Mouse (Mus musculus) thymus, adult 2 months (tissue): ENCODE data around the gene Cox16. TPM values are rescaled to one million over a fixed set of nuclear protein-coding genes. Genes with fewer than 3 reads are reported as not detected.
"Not testable (repeated sequence)": the region's sequence is repeated elsewhere in the genome, so short reads cannot be mapped to it uniquely, and the experiment has no call there.

Experiments used
- DNase-seq: peaks from one replicate; pipeline ENCODE4 v3.0.0; 2021
- H3K27ac ChIP-seq: fragments of 200-500 bp; 2 replicates; pipeline ENCODE4 v1.5.1; 2012; ENCODE audit warnings: low read length, control low read depth; ENCODE audit not compliant: control insufficient read depth, insufficient read depth
- H3K27me3 ChIP-seq: fragments of 200-500 bp; 2 replicates; pipeline ENCODE4 v1.6.1; 2012; ENCODE audit warnings: mild to moderate bottlenecking, low read length, moderate library complexity, mixed read lengths; ENCODE audit not compliant: control insufficient read depth, insufficient read depth
- H3K36me3 ChIP-seq: fragments of 200-500 bp; 2 replicates; pipeline ENCODE4 v1.6.1; 2012; ENCODE audit warnings: mild to moderate bottlenecking, low read length, moderate library complexity; ENCODE audit not compliant: control insufficient read depth, insufficient read depth
- H3K4me1 ChIP-seq: fragments of 200-500 bp; replicated peaks from 2 replicates; pipeline ENCODE4 v1.6.1; 2012; ENCODE audit warnings: low read length; ENCODE audit not compliant: control insufficient read depth, insufficient read depth
- H3K4me3 ChIP-seq: fragments of 200-500 bp; 2 replicates; pipeline ENCODE4 v1.5.1; 2012; ENCODE audit warnings: mild to moderate bottlenecking, low read length, control low read depth, moderate library complexity; ENCODE audit not compliant: control insufficient read depth, insufficient read depth
- CTCF ChIP-seq: fragments of 200-500 bp; IDR thresholded peaks from 2 replicates; pipeline ENCODE4 v1.5.1; 2012; ENCODE audit warnings: mild to moderate bottlenecking, control low read depth, low read length, moderate library complexity, borderline replicate concordance; ENCODE audit not compliant: control insufficient read depth, poor library complexity, insufficient read depth; ENCODE audit errors: extremely low read depth
- POLR2A ChIP-seq: fragments of 200-500 bp; IDR thresholded peaks from 2 replicates; pipeline ENCODE4 v1.6.1; 2012; ENCODE audit warnings: mild to moderate bottlenecking, low read length, control low read depth, moderate library complexity; ENCODE audit not compliant: control insufficient read depth, poor library complexity, insufficient read depth; ENCODE audit errors: extremely low read depth
- WGBS: fragments of 180-500 bp; shearing (Covaris S2); methylation state at CpG from one replicate; pipeline ENCODE4 v1.1.7; 2018; 5-methylcytosine and 5-hydroxymethylcytosine counted together
- polyA plus RNA-seq: library from polyadenylated mRNA; depleted of rRNA; stranded (reverse); fragments of >200 nt; gene quantifications from 2 replicates; pipeline ENCODE4 v1.2.3, GENCODE M21; 2012; rRNA removed

Cox16 gene
- 85.9 and 106 TPM in 2 replicates for polyA plus RNA-seq

- WGBS, result under 1% methylated on average over 31 of the region's 31 CpGs
- H3K4me3 ChIP-seq, result peak within 1 kb of the TSS; percentile 93
- TF ChIP-seq CTCF (no peak), POLR2A (peak; percentile 48; the same call in 1 of the 2 replicates)
Measured at GRCm38 (mm10) chr12:81484727-81485191, at the start of gene Cox16. TSS of gene Cox16 (minus strand) at chr12:81485127.

DNA sequence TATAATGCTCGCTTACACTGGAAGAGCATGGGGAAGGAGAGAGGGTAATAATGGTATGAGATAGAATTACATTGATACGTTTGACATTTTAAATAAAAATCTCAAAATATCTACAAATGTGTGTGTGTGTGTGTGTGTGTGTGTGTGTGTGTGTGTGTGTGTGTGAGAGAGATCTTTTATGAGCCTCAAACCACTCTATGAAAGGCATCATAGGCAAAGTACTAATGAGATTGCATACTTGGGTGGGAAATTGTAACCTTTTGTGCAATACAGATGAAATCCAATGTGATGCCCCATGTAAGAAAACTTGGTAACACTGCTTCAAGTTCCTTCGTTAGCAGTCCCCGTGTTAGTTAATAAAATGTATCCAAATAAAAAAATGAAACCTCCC, 48.1 kb upstream of the Cox16 start:
- Histone ChIP-seq H3K36me3 (no peaks in the 10 kb centered on the region), H3K27me3 (no peaks in the 10 kb centered on the region), H3K4me3 (peak overlapping the region; percentile 100), H3K4me1 (peaks cover 2% of the 10 kb centered on the region; the same call in 1 of the 2 replicates), H3K27ac (peak overlapping the region; percentile 46)
- TF ChIP-seq CTCF (no peak), POLR2A (no peak)
- DNase-seq, result no peak
- WGBS, result 42% methylated on average over 4 of the region's 4 CpGs

More at GRCm38 (mm10) chr12:81484727-81485191, at the start of gene Cox16:
- H3K4me1 ChIP-seq, result no peaks in the 10 kb centered on the region
- peak within 1 kb of the TSS; percentile 89 for H3K27ac ChIP-seq
- DNase-seq, result peak; percentile 89
- no peaks in the 10 kb centered on the region for H3K36me3 ChIP-seq
- H3K27me3 ChIP-seq, result no peaks in the 10 kb centered on the region

- TF ChIP-seq CTCF, result no peak
- peak; percentile 56 for TF ChIP-seq POLR2A
- Histone ChIP-seq H3K4me1 (peaks cover 2% of the 10 kb centered on the region; the same call in 1 of the 2 replicates), H3K27me3 (no peaks in the 10 kb centered on the region), H3K4me3 (peak within 1 kb of the TSS; percentile 100), H3K36me3 (no peaks in the 10 kb centered on the region), H3K27ac (peak within 1 kb of the TSS; percentile 68)
- WGBS, result under 1% methylated on average over 46 of the region's 46 CpGs
- DNase-seq, result peak; percentile 86
Measured at GRCm38 (mm10) chr12:81532316-81533028, 47.5 kb upstream of the Cox16 start, which contains the start of the genes Gm20498 and Synj2bp. TSS of gene Gm20498 (minus strand) at chr12:81532905. TSS of gene Synj2bp (minus strand) at chr12:81532911.

- H3K36me3 ChIP-seq, DNase-seq, H3K4me3 ChIP-seq, H3K4me1 ChIP-seq, H3K27me3 ChIP-seq, H3K27ac ChIP-seq: not testable (repeated sequence)
- WGBS, result 88% methylated on average over 7 of the region's 8 CpGs
Measured at GRCm38 (mm10) chr12:81530587-81530986, 45.7 kb upstream of the Cox16 start.

DNA sequence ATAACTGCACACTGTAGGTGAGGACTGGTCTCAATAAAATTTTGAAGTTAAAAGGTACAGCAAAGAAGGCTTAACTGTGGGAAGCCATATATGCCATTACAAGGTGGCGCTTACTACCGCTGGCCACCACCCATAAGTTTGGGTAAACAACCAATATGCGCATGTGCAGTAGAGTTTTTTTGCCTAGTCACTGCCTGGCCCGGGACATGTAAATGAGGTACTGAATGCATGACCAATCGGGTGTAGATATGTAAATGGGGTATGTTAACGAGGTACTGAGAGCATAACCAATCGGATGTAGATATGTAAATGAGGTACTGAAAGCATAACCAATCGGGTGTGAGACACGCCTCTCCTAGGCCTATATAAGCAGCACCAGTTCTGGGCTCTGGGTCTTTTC, 12.0 kb upstream of the Cox16 start:
- H3K27me3 ChIP-seq, DNase-seq, H3K27ac ChIP-seq, H3K36me3 ChIP-seq, H3K4me3 ChIP-seq, H3K4me1 ChIP-seq: not testable (repeated sequence)
- WGBS, result 98% methylated on average over 9 of the region's 9 CpGs

DNA sequence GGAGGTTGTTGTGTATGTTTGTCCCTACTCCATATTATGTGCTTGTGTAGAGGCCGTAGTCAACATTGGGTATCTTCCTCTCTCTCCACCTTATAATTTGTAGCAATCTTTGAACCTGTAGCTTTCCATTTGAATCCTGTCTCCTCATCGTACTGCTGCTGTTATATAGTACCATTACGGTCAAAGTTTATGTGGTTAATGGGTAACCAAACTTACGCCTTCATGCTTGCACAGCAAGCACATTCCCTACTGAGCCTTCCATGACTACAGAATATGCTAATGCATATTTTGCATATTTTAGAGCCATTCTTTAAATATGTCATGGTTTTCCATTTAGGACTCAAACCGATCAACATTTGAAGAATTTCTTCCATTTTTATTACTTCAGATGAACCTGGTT, 5.6 kb upstream of the Cox16 start:
- no peak overlapping the region for H3K4me3 ChIP-seq
- no peak for DNase-seq
- no peaks in the 10 kb centered on the region for H3K27me3 ChIP-seq
- WGBS, result 97% methylated on average over 5 of the region's 5 CpGs
- H3K36me3 ChIP-seq, result no peaks in the 10 kb centered on the region
- TF ChIP-seq POLR2A (no peak), CTCF (no peak)
- no peak overlapping the region for H3K27ac ChIP-seq
- H3K4me1 ChIP-seq, result no peaks in the 10 kb centered on the region

- TF ChIP-seq CTCF, result no peak
- TF ChIP-seq POLR2A, result no peak
- Histone ChIP-seq H3K36me3 (no peaks in the 10 kb centered on the region), H3K4me3 (peak overlapping the region; percentile 93; the same call in 1 of the 2 replicates), H3K4me1 (no peaks in the 10 kb centered on the region), H3K27me3 (no peaks in the 10 kb centered on the region), H3K27ac (no peak overlapping the region)
- peak; percentile 12 for DNase-seq
- 67% methylated on average over 6 of the region's 6 CpGs for WGBS
Measured at GRCm38 (mm10) chr12:81485311-81485710, 384 bp upstream of the Cox16 start.
